Mouse (Mus musculus) E14TG2a.4 (cell line): ENCODE data around the gene Ube2d1.

Source experiments
- CTCF ChIP-seq: conservative IDR thresholded peaks from 2 replicates; pipeline ENCODE4 v1.5.1; 2014; ENCODE audit warnings: low read length
- NANOG ChIP-seq: IDR thresholded peaks from 2 replicates; pipeline ENCODE4 v1.6.1; 2014; ENCODE audit warnings: borderline replicate concordance, low read length, mixed read lengths
- POU5F1 ChIP-seq: IDR thresholded peaks from 2 replicates; pipeline ENCODE4 v1.6.1; 2014; ENCODE audit warnings: low read length, borderline replicate concordance

GRCm38 (mm10) chr10:71215996-71216395 is 69.1 kb downstream of the Ube2d1 start:
- TF ChIP-seq CTCF (no peak), POU5F1 (no peak), NANOG (no peak)
